Mouse (Mus musculus) cerebellum, adult 9-11 months (tissue): Measurements from ENCODE around the gene Ifi27.
"Not testable (repeated sequence)": the region's sequence is repeated elsewhere in the genome, so short reads cannot be mapped to it uniquely, and the experiment has no call there.

Experiments used
- DNase-seq: peaks from one replicate; pipeline ENCODE4 v3.0.0; 2022

Gene Ifi27

GRCm38 (mm10) chr12:103433986-103434731 lies at the start of gene Ifi27:
Gene Ifi27, plus strand, starts transcription at chr12:103434211.
- peak; percentile 44 for DNase-seq

DNA sequence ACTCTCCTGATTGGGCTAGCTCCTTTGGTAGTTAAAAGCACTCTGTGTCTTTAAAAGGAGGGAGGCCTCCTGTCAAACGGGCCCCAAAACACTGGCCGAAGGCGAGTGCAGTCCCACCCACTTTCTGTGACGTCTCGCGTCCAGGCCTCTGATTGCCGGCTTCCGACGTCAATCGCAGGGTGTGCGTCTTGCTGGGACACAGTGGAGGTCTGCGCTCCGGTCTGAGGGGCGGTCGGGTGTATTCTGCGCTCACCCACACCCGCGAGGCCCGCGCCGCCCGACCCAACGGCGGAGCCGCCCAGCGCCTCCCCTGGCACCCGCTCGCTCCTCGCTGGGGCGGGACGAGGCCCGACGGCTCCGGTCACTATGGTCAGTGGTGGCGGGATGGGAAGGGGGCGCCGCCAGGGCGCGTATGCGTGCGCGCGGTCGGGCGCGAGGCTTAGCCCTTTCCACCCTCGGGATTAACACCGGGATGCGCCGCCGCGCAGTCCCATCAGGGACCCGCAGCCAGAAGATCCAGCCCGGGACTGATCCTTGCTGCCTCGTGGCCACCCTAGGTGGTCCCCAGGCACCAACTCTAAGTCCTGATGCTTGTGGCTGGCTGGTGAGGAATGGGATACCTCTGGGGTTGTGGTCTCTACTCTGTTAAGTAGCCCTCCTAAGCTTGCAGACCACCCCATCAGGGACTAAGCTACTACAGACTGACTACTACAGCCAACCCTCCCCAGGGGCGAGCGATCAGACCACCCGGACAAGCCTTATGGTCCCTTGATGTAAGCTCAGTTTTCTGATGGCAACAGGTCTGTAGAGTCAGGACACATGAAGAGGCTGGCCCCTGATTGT lies 45.3 kb upstream of the Ifi27 start, which contains the start of gene Otub2:
Gene Otub2, plus strand, starts transcription at position 178 of the 843 bp plus-strand sequence.
- peak; percentile 97 for DNase-seq

GRCm38 (mm10) chr12:103389348-103389727 lies 44.7 kb upstream of the Ifi27 start:
- DNase-seq, result no peak

DNA sequence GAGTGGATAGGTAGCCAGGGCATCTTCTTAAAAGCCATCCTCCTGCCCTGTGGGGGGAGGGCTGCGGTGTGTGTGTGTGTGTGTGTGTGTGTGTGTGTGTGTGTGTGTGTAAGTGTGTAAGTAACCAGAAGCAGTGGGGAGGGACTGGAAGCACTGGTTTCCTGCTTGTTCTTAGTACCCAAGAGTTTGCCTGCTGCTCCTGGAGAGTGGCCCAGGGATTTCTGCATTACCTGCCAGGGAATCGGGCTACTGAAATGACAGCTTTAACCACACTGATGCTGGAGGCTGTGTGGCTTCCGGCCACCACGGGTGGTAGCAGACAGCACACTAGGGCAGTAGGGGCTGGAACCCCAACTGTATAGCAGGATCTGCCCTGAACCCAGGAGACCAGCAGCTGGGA lies 44.0 kb upstream of the Ifi27 start:
- DNase-seq, result peak; percentile 53

DNA sequence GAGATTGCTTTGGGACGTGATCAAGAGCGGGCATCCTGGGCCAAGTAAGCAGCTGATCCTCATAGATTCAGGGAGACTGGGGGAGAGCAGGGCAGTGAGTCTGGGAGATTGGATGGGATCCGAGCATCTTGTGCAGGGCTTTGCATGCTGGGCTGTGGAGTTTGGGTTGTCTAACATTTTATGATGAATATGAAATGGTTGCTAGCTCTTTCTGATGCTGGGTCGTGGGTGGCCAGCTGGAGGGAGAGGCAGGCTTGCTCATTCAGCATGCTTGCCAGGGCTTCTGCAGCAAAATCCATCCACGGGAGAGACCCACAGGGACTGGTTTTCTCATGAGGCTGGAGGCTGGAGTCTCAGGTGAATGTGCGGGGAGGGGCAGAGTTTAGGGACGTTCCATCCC lies 42.9 kb upstream of the Ifi27 start:
- DNase-seq, result no peak

DNA sequence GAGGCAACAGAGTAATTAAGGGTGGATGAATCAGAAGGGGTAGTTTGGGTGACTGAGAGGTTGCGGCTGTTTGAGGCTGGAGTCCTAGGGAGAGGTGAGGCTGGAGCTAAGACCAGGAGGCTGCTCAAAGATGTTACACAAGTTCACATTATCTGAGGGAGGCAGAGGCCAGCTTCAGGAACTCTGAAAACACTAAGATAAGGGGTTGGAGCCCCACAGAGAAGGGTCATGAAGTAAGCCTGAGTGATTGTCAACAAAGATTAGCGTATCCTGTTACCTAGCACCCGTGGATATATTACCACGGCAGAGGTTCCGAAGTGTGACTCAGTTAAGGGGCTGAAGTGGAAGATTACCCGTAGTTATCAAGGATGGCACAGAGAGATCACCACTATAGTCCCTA lies 40.5 kb upstream of the Ifi27 start:
- no peak for DNase-seq

- no peak for DNase-seq
Observed at GRCm38 (mm10) chr12:103395486-103396275, 38.3 kb upstream of the Ifi27 start.

- DNase-seq, result no peak
Observed at GRCm38 (mm10) chr12:103396751-103397150, 37.3 kb upstream of the Ifi27 start.

DNA sequence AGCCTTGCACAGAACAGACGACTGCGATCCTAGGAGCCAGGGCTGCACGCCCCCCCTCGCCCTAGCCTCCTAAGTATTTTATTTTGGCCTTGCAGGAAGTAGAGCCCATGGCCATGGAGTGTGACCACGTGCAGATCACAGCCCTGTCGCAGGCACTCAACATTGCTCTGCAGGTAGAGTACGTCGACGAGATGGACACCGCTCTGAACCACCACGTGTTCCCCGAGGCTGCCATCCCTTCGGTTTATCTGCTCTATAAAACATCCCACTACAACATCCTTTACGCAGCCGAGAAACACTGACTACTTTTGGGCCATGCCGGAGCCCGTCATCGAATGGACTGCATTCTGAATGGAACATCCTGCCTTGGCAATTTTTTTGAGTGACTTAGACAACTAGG lies 29.9 kb upstream of the Ifi27 start:
- no peak for DNase-seq

DNA sequence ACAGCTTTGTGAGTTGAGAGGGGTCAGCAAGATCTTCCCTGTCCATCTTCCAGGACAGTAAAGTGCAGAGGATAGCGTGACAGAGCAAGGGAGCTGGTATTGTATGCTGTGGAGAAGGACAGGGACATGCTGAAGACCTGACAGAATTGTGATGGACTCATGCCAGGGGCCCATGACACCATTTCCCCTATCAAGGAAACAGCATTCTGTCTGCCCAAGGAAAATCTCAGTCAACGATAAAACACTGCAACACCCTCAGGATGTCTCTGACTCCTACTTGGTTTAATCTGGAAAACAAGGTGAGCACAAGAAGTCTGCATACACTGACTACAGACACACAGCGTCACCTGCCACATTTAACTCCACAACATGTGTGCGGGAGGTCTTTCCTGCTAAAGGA lies 26.3 kb upstream of the Ifi27 start, which contains the start of gene 9330161L09Rik:
Gene 9330161L09Rik, minus strand, starts transcription at position 101 of the 400 bp plus-strand sequence.
- DNase-seq, result no peak

- DNase-seq, result peak; percentile 58
Observed at GRCm38 (mm10) chr12:103408144-103408543, 25.9 kb upstream of the Ifi27 start.

GRCm38 (mm10) chr12:103425016-103425728 lies 8.8 kb upstream of the Ifi27 start:
- peak; percentile 51 for DNase-seq

DNA sequence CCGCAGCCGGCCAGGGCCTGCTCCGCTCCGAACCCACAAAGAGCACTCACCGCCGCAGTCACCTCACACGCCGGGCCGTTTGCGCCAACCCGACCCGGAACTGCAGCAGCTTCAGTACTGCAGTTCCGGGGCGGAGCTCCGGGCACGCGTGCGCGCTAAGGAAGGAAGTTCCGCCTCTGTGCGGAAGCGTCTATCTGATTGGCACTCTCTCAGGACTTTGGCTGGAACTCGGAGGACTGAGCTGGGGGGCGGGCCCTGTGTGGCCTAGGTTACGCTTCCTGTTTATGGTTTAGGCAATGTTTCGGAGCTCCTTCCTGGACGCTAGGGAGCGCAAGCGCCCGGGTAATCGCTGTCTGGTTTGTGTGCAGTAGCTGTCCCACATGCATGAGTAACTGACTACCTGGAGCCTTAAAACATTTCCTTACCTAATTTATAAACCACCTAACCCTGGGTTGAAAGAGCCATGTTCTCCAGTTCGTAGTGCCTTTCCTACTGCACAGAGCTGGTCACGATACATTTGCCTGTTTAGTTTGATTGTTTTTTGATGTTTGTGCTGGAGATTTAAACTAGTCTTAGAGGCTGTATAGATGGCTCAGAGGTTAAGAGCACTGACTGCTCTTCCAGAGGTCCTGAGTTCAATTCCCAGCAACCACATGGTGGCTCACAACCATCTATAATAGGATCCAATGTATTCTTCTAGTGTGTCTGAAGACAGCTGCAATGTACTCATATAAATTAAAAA lies 8.1 kb upstream of the Ifi27 start, which contains the start of gene Ddx24:
Gene Ddx24, minus strand, starts transcription at position 102 of the 742 bp plus-strand sequence.
- peak; percentile 99 for DNase-seq

DNA sequence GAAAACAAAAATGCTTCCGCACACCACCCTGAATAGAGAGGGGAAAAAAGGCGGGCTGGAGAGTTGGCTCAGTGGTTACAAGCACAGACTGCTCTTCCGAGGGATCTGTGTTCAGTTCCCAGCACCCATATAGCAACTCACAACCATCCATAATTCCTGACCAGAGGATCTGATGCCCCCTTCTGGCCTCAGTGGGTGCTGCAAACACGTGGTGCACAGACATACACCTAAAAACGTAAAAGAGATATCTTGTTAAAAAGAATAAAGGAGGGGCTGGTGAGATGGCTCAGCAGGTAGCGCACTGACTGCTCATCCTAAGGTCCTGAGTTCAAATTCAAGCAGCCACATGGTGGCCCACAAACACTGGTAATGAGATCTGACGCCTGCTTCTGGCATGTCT lies 7.3 kb upstream of the Ifi27 start:
- DNase-seq, result peak; percentile 62

DNA sequence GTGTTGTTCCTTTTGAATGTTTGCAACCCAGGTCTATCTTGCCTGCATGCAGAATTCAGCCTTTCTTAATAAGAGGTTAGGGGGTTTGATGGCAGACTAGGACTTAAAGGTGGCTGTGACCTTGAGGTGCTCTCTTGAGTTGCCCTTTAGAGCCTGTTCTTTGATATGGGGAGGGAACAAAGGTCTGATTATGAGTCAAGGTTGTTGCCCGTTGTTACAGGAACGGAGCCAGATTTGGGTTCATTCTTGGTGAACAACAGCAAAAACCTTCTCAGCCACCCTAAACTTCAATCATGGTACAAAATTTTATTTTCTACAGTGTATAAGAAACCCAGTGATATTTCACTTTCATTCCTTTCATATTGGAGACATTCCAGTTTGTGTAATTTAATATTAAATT lies 581 bp upstream of the Ifi27 start:
- no peak for DNase-seq

GRCm38 (mm10) chr12:103434861-103435260 lies 850 bp downstream of the Ifi27 start:
- no peak for DNase-seq

DNA sequence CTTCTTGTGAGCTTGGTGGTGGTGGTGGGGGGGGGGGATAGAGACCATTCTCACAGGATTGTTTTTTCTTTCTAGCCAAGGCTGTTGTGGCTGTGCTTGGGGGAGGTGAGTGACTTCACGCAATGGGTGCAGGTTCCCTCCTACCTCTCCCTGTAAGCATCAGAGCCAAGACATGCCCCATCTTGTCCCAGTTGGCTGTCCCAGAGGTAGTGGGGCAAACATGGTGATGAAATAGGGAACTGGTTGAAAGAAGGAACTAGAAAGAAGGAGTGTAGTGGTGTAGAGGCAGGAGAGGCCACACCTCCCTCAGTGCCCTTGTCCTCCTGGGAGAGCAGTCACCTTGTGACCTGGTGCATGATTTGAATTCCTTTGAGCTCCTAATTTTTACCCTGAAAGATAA lies 3.6 kb downstream of the Ifi27 start:
- no peak for DNase-seq

DNA sequence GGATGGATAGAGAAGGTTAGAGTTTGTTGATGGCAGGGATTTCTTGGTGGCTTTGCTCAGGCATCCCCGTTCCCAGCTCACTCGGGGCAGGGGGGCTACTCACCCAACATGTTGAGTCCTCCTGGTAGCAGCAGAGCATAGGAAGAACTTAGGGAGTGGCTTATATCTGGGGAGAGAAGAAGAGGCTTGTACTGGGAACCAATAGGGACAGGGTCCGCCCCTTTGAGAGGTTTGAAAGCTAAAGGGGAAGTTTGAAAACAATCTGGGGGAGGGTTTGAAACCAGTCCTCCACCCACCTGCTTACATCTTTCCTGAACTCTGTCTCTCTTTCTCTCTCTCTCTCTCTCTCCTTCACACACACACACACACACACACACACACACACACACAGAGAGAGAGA lies 9.5 kb downstream of the Ifi27 start, which contains the start of gene Ifi27l2a:
Gene Ifi27l2a, minus strand, starts transcription at position 157 of the 400 bp plus-strand sequence.
- no peak for DNase-seq

DNA sequence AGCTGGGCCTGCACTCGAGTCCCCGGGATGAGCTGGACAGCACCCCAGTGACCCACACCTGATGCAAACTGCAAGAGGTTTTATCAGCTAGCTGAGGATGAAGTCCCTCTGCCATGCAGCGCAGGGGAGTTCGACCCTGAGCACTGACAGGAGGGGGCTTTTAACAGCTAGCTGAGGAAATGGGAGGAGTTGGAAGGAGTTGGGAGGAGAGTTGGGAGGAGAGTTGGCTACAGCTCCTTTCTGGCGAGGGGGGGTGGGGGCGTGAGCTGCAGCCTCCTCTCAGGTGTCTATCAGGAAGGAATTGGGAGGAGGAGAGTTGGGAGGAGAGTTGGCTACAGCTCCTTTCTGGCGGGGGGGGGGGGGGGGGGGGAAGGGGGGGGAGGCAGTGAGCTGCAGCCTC lies 10.2 kb downstream of the Ifi27 start:
- not testable (repeated sequence) for DNase-seq

DNA sequence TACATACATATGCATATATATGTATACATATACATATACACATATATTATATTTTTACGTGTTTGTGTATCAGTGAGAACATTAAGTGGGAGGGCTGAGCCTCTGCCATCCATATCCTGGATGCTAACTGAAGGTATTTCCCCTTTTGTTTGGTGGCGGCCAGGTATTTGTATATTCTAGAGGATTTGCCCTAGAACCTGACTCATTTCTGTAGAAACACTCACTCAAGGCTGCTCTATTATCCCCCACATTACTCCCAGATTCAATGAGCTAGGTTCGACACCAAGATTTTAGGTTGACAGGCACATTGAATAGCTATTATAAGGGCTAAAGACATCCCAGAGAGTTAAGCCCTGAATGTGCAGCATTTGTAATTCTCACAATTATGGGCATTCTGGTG lies 11.0 kb downstream of the Ifi27 start:
- no peak for DNase-seq

GRCm38 (mm10) chr12:103453361-103453760 lies 19.4 kb downstream of the Ifi27 start:
- no peak for DNase-seq
